Mouse (Mus musculus) erythroblast, embryonic 14.5 days (primary cell): ENCODE results near the gene Rars2.

Experiments used
- GATA1 ChIP-seq: IDR thresholded peaks from 2 replicates; pipeline ENCODE4 v1.6.1; 2012; ENCODE audit warnings: low read length, inconsistent platforms, mixed read lengths
- TAL1 ChIP-seq: IDR thresholded peaks from 3 replicates; pipeline ENCODE4 v1.6.1; 2012; ENCODE audit warnings: low read length, inconsistent platforms, mixed read lengths

DNA sequence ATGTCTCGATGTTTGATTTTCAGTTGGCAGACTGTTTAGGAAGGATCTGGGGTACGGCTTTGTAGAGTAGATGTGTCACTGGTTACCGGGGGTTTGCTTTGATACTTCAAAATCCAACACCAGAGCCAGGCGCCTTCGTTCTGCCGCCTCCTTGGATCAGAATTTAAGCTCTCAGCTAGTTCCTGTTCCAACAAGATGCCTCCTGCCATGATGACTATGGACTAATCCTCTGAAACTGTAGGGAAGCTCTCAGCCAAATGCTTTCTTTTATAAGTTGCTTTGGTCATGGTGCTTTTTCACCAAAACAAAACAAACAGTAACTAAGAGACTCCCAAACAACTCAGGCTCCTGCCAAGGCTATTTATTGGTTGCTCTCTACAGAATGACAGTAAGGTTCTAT lies 11.6 kb upstream of the Rars2 start:
- TF ChIP-seq GATA1 (no peak), TAL1 (no peak)
